ENCODE assay signal across 8 mouse cellular contexts in the genomic region with DNA sequence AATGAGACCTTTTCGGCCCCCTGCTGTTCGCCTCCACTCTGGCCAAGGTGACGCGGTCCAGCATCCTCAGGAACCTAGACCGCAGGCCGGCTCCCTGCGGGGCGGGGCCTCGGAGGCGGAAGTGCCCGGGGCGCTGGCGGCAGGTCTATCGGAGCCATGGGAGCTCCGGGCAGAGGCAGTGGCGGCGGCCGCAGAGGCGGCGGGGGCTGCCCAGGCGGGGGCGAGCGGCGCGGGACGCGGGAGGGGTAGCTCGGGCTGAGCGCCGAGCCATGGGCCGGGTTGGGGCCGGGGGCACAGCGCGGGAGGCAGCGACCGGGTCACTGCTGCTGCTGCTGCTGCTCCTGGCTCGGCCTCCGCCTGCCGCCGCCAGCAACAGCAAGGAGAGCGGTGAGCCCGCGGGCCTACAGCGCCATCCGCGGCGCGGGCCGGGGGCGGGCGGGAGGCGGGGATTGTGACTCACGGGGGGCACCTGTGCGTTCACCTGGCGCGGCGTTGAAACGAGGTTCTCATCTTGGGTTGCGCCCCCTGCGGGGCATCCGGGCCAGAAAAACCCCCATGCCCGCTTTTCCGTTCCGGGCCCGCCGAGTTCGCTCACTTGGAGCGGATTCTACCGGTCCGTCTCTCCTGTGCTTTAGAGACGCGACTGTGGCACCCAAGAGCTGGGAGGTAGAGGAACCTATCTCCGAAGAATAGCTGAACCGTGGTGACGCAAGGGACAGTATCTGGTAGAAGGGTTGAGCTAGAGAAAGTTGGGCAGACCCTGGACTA. TPM values are rescaled to one million over a fixed set of nuclear protein-coding genes. Genes with fewer than 3 reads are reported as not detected.
A peak's percentile ranks its signal among the peaks of the same experiment; 100 is the strongest.
DNase-seq lines count a peak whose midpoint lies in the region; ATAC-seq lines count a peak whose summit lies in the region.

A gene (plus strand): TSS at position 119 of the 768 bp plus-strand sequence.

- H3K27ac ChIP-seq in embryonic facial prominence, embryonic 11.5 days (replicated peaks; ENCODE audit: low read depth, low read length) = no peak within 1 kb of the TSS
- no peak within 1 kb of the TSS for H3K27ac ChIP-seq in heart, embryonic 12.5 days (ENCODE audit: poor library complexity, severe bottlenecking)
- peak within 1 kb of the TSS; percentile 40; the same call in 1 of the 2 replicates for H3K27ac ChIP-seq in kidney, embryonic 16.5 days (ENCODE audit: low read length)
- H3K27ac ChIP-seq in liver, embryonic 13.5 days = 0 out of 2 replicates have a peak within 1 kb of the TSS, but pooled peaks have one; percentile 9
- peak within 1 kb of the TSS; percentile 9; the same call in 1 of the 2 replicates for H3K27ac ChIP-seq in stomach, embryonic 15.5 days

- peak; percentile 62 for DNase-seq in 3T3-L1 (ENCODE audit: low read depth, low spot score)
- peak; percentile 88 for DNase-seq in adrenal gland, adult 2 months
- DNase-seq in embryonic facial prominence, embryonic 11.5 days (ENCODE audit: low spot score) = peak; percentile 69
- peak; percentile 62 for DNase-seq in liver, embryonic 13.5 days
- peak; percentile 89 for DNase-seq in naive thymus-derived CD4-positive, alpha-beta T cell, adult 2 months (ENCODE audit: low read depth)

- H3K27me3 ChIP-seq in embryonic facial prominence, embryonic 11.5 days (ENCODE audit: control insufficient read depth, insufficient read depth, low read length) = peaks cover 48% of the 10 kb centered on the region
- H3K27me3 ChIP-seq in heart, embryonic 12.5 days (replicated peaks) = peaks cover 81% of the 10 kb centered on the region
- peaks cover 56% of the 10 kb centered on the region for H3K27me3 ChIP-seq in kidney, embryonic 16.5 days (ENCODE audit: insufficient read depth, low read length)
- peaks cover 90% of the 10 kb centered on the region for H3K27me3 ChIP-seq in liver, embryonic 13.5 days
- H3K27me3 ChIP-seq in stomach, embryonic 15.5 days (replicated peaks) = peaks cover 55% of the 10 kb centered on the region

- peak; percentile 50 for ATAC-seq in embryonic facial prominence, embryonic 11.5 days (replicated peaks; ENCODE audit: insufficient number of reproducible peaks, low FRiP score, low TSS enrichment, low read depth)
- ATAC-seq in heart, embryonic 12.5 days (ENCODE audit: insufficient number of reproducible peaks, low FRiP score) = peak; percentile 68
- ATAC-seq in kidney, embryonic 16.5 days (ENCODE audit: low FRiP score, low TSS enrichment) = peak; percentile 81
- peak; percentile 70 for ATAC-seq in liver, embryonic 13.5 days (ENCODE audit: low read depth)
- ATAC-seq in stomach, embryonic 15.5 days (ENCODE audit: insufficient read depth, low FRiP score, low read depth) = peak; percentile 75

- H3K9me3 ChIP-seq in embryonic facial prominence, embryonic 11.5 days (replicated peaks; ENCODE audit: control insufficient read depth, low read length) = no peaks in the 10 kb centered on the region
- no peaks in the 10 kb centered on the region for H3K9me3 ChIP-seq in heart, embryonic 12.5 days (replicated peaks)
- H3K9me3 ChIP-seq in kidney, embryonic 16.5 days (ENCODE audit: low read length) = no peaks in the 10 kb centered on the region
- H3K9me3 ChIP-seq in liver, embryonic 13.5 days (replicated peaks) = no peaks in the 10 kb centered on the region
- no peaks in the 10 kb centered on the region for H3K9me3 ChIP-seq in stomach, embryonic 15.5 days

- H3K36me3 ChIP-seq in embryonic facial prominence, embryonic 11.5 days (replicated peaks; ENCODE audit: control insufficient read depth, insufficient read depth, low read depth, low read length) = no peaks in the 10 kb centered on the region
- no peaks in the 10 kb centered on the region for H3K36me3 ChIP-seq in heart, embryonic 12.5 days
- H3K36me3 ChIP-seq in kidney, embryonic 16.5 days (ENCODE audit: insufficient read depth, low read length) = no peaks in the 10 kb centered on the region
- no peaks in the 10 kb centered on the region for H3K36me3 ChIP-seq in liver, embryonic 13.5 days
- H3K36me3 ChIP-seq in stomach, embryonic 15.5 days = no peaks in the 10 kb centered on the region

- WGBS in embryonic facial prominence, embryonic 11.5 days = under 1% methylated on average over 59 of the region's 75 CpGs
- under 1% methylated on average over 68 of the region's 75 CpGs for WGBS in heart, embryonic 12.5 days
- under 1% methylated on average over 68 of the region's 75 CpGs for WGBS in kidney, embryonic 16.5 days
- under 1% methylated on average over 63 of the region's 75 CpGs for whole genome bisulfite sequencing in liver, embryonic 13.5 days (ENCODE audit: insufficient replicate concordance)
- WGBS in stomach, embryonic 15.5 days = under 1% methylated on average over 62 of the region's 75 CpGs

- 0 out of 2 replicates have a peak, but pooled peaks cover 2% of the 10 kb centered on the region for H3K4me1 ChIP-seq in embryonic facial prominence, embryonic 11.5 days (ENCODE audit: control insufficient read depth, insufficient read depth, low read length)
- peaks cover 11% of the 10 kb centered on the region for H3K4me1 ChIP-seq in heart, embryonic 12.5 days (replicated peaks)
- H3K4me1 ChIP-seq in kidney, embryonic 16.5 days (ENCODE audit: insufficient read depth, low read length) = peaks cover 26% of the 10 kb centered on the region
- peaks cover 30% of the 10 kb centered on the region for H3K4me1 ChIP-seq in liver, embryonic 13.5 days (replicated peaks)
- H3K4me1 ChIP-seq in stomach, embryonic 15.5 days = peaks cover 9% of the 10 kb centered on the region

- H3K9ac ChIP-seq in embryonic facial prominence, embryonic 11.5 days (replicated peaks; ENCODE audit: low read length) = peak within 1 kb of the TSS; percentile 67
- H3K9ac ChIP-seq in heart, embryonic 12.5 days = peak within 1 kb of the TSS; percentile 74
- H3K9ac ChIP-seq in kidney, embryonic 16.5 days (replicated peaks; ENCODE audit: low read length) = peak within 1 kb of the TSS; percentile 75
- H3K9ac ChIP-seq in liver, embryonic 13.5 days = peak within 1 kb of the TSS; percentile 80
- peak within 1 kb of the TSS; percentile 51 for H3K9ac ChIP-seq in stomach, embryonic 15.5 days

- H3K4me2 ChIP-seq in embryonic facial prominence, embryonic 11.5 days (ENCODE audit: low read depth, low read length) = peak within 1 kb of the TSS; percentile 99
- H3K4me2 ChIP-seq in heart, embryonic 12.5 days = peak within 1 kb of the TSS; percentile 90
- peak within 1 kb of the TSS; percentile 92 for H3K4me2 ChIP-seq in kidney, embryonic 16.5 days (replicated peaks; ENCODE audit: low read depth, low read length)
- peak within 1 kb of the TSS; percentile 93 for H3K4me2 ChIP-seq in liver, embryonic 13.5 days
- H3K4me2 ChIP-seq in stomach, embryonic 15.5 days = peak within 1 kb of the TSS; percentile 95

- peak within 1 kb of the TSS; percentile 65 for H3K4me3 ChIP-seq in embryonic facial prominence, embryonic 11.5 days (ENCODE audit: low read depth, low read length)
- H3K4me3 ChIP-seq in heart, embryonic 12.5 days = peak within 1 kb of the TSS; percentile 63
- peak within 1 kb of the TSS; percentile 69 for H3K4me3 ChIP-seq in kidney, embryonic 16.5 days (ENCODE audit: low read length)
- peak within 1 kb of the TSS; percentile 77 for H3K4me3 ChIP-seq in liver, embryonic 13.5 days (replicated peaks)
- peak within 1 kb of the TSS; percentile 57 for H3K4me3 ChIP-seq in stomach, embryonic 15.5 days (replicated peaks)

RNA-seq across cellular contexts. Expression of the gene that starts here (rescaled TPM):
- 1 to 10 TPM; 7.8 to 8.4 TPM for total RNA-seq in adrenal gland, adult 2 months (2021)
- 25.4 and 26.9 TPM in 2 replicates for polyA plus RNA-seq in adrenal gland, adult 2 months (2012; rRNA removed)
- polyA plus RNA-seq in embryonic facial prominence, embryonic 11.5 days (2014; fragmentation: Nextera tagmentation; extraction: Ambion mirVana) = 0.48 and 0.92 TPM in 2 replicates
- polyA plus RNA-seq in heart, embryonic 12.5 days (2016; fragmentation: Nextera tagmentation; extraction: Ambion mirVana) = 1.2 TPM in 2 replicates
- 6.5 and 7.1 TPM in 2 replicates for polyA plus RNA-seq in kidney, embryonic 16.5 days (2015; fragmentation: Nextera tagmentation; extraction: Ambion mirVana)
- polyA plus RNA-seq in liver, embryonic 13.5 days (2015; fragmentation: Nextera tagmentation; extraction: Ambion mirVana) = 1.3 and 1.7 TPM in 2 replicates
- 6.6 and 7.2 TPM in 2 replicates for polyA plus RNA-seq in stomach, embryonic 15.5 days (2015; fragmentation: Nextera tagmentation; extraction: Ambion mirVana)

Comparison
In these comparisons a context has a peak if more than half of its experiments do, and no peak if none do; other contexts are left out.
1. Peak in DNase-seq, ATAC-seq, H3K4me3 ChIP-seq, H3K9ac ChIP-seq and H3K4me2 ChIP-seq in embryonic facial prominence, embryonic 11.5 days; RNA of the gene not detected or under 1 TPM.
2. H3K27ac ChIP-seq: peak in kidney, embryonic 16.5 days (single experiment), liver, embryonic 13.5 days (single experiment) and stomach, embryonic 15.5 days (single experiment); none in embryonic facial prominence, embryonic 11.5 days (single experiment) and heart, embryonic 12.5 days (single experiment).
3. Peak in every context shown above with its lines, with median percentiles within 50 percentile points of each other: DNase-seq, ATAC-seq, H3K4me2 ChIP-seq, H3K4me3 ChIP-seq and H3K9ac ChIP-seq.